Mouse (Mus musculus) erythroblast, adult 5-6 weeks (primary cell): ENCODE data around the gene Ncapg2. TPM values are rescaled to one million over a fixed set of nuclear protein-coding genes. Genes with fewer than 3 reads are reported as not detected.

ENCODE experiments used
- ATAC-seq: replicated peaks from 2 replicates; pipeline ENCODE4 v1.8.0; 2016; ENCODE audit warnings: moderate number of reproducible peaks, mild to moderate bottlenecking, moderate TSS enrichment, inconsistent platforms; ENCODE audit not compliant: poor library complexity, low FRiP score, severe bottlenecking
- total RNA-seq, 2 experiments: library from RNA; stranded (forward) in 1 of 2; stranded (reverse) in 1 of 2; fragments of 150-400 nt in 1 of 2; fragments of 200-764, 138-1000 nt in 1 of 2; gene quantifications; 2 replicates each; pipeline versions ENCODE4 v1.2.3 to v1.2.4; 2015 to 2017; ENCODE audit warnings: low replicate concordance in 2 of 2

Ncapg2 gene
- total RNA-seq, 2 experiments from 2014 or later, result 57.3 to 100 TPM

DNA sequence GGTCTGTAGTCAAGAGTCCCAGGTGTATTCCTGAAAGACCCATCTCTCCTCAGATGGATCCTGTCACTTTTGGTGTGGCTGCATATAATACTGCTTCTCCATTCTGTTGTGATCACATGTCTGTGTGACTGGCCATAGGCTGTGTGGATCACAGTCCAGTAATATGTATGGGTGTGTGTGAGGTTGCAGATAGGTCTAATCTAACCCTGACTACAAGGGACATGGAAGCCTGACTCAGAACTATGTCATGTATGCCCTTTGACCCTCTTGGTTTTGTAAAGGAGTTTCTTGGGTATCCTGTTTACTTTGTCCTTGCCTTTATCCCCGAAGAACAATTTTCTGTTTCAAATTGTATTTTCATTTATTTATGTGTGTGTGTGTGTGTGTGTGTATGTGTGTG is 107.3 kb downstream of the Ncapg2 start:
- ATAC-seq, result no peak

Other genes starting within 250 kb of the Ncapg2 start
- gene Wdr60, start 142.4 kb upstream of the Ncapg2 start, total RNA-seq (2015; ENCODE audit: low replicate concordance), result 4.6 and 6.5 TPM in 2 replicates
- gene Wdr60, start 142.4 kb upstream of the Ncapg2 start, total RNA-seq (2017; ENCODE audit: low replicate concordance), result 1.6 and 3.5 TPM in 2 replicates
- gene Gm11027, start 130.0 kb upstream of the Ncapg2 start, total RNA-seq (2015; ENCODE audit: low replicate concordance), result not detected in 2 replicates
- gene Gm11027, start 130.0 kb upstream of the Ncapg2 start, total RNA-seq (2017; ENCODE audit: low replicate concordance), result not detected in 2 replicates
- 27.3 and 28.6 TPM in 2 replicates for gene Esyt2, start 124.2 kb upstream of the Ncapg2 start, total RNA-seq (2015; ENCODE audit: low replicate concordance)
- 41.3 and 45.6 TPM in 2 replicates for gene Esyt2, start 124.2 kb upstream of the Ncapg2 start, total RNA-seq (2017; ENCODE audit: low replicate concordance)
- not detected in 2 replicates for gene Ptprn2, start 80.3 kb downstream of the Ncapg2 start, total RNA-seq (2015; ENCODE audit: low replicate concordance)
- not detected in 2 replicates for gene Ptprn2, start 80.3 kb downstream of the Ncapg2 start, total RNA-seq (2017; ENCODE audit: low replicate concordance)